Mouse (Mus musculus) liver, embryonic 12.5 days (tissue): ENCODE results near the gene Asb13. TPM values are rescaled to one million over a fixed set of nuclear protein-coding genes. Genes with fewer than 3 reads are reported as not detected.

Experiments used
- ATAC-seq: fragments of 200-750 bp; cut with Nextera tagmentation; 2 replicates; pipeline ENCODE4 v1.8.0; 2017; ENCODE audit warnings: moderate number of reproducible peaks, mild to moderate bottlenecking, moderate library complexity
- H3K27ac ChIP-seq: fragments of 300-500 bp; sonication (generic); 2 replicates; pipeline ENCODE4 v1.5.1; 2016; ENCODE audit warnings: mild to moderate bottlenecking
- H3K27me3 ChIP-seq: fragments of 300-500 bp; sonication (generic); replicated peaks from 2 replicates; pipeline ENCODE4 v1.6.1; 2016; ENCODE audit warnings: mild to moderate bottlenecking, moderate library complexity
- H3K36me3 ChIP-seq: fragments of 300-500 bp; sonication (generic); 2 replicates; pipeline ENCODE4 v1.6.1; 2016; ENCODE audit warnings: mild to moderate bottlenecking, moderate library complexity
- H3K4me1 ChIP-seq: fragments of 300-500 bp; sonication (generic); 2 replicates; pipeline ENCODE4 v1.6.1; 2016
- H3K4me2 ChIP-seq: fragments of 300-500 bp; sonication (generic); 2 replicates; pipeline ENCODE4 v1.6.1; 2016; ENCODE audit warnings: mild to moderate bottlenecking, moderate library complexity
- H3K4me3 ChIP-seq: fragments of 300-500 bp; sonication (generic); 2 replicates; pipeline ENCODE4 v1.5.1; 2016; ENCODE audit warnings: mild to moderate bottlenecking, moderate library complexity
- H3K9ac ChIP-seq: fragments of 300-500 bp; sonication (generic); 2 replicates; pipeline ENCODE4 v1.6.1; 2016; ENCODE audit warnings: mild to moderate bottlenecking, moderate library complexity
- H3K9me3 ChIP-seq: fragments of 300-500 bp; sonication (generic); replicated peaks from 2 replicates; pipeline ENCODE4 v1.6.1; 2016; ENCODE audit warnings: mild to moderate bottlenecking, moderate library complexity
- WGBS: fragments of 180-500 bp; shearing (Covaris S2); methylation state at CpG from one replicate; pipeline ENCODE4 v1.1.7; 2016; ENCODE audit not compliant: insufficient replicate concordance; 5-methylcytosine and 5-hydroxymethylcytosine counted together
- polyA plus RNA-seq: library from polyadenylated mRNA; unstranded; fragments of >200 nt; fragmentation: Nextera tagmentation; extraction: Ambion mirVana; gene quantifications from 2 replicates; pipeline ENCODE4 v1.2.1, GENCODE M21; 2016

Asb13 gene
- polyA plus RNA-seq = 3.3 and 3.6 TPM in 2 replicates

GRCm38 (mm10) chr13:3633895-3634811 is at the start of gene Asb13:
Gene Asb13, plus strand, starts transcription at chr13:3634032.
- H3K36me3 ChIP-seq = no peaks in the 10 kb centered on the region
- no peaks in the 10 kb centered on the region for H3K9me3 ChIP-seq
- H3K4me3 ChIP-seq = peak within 1 kb of the TSS; percentile 64
- H3K27ac ChIP-seq = no peak within 1 kb of the TSS
- WGBS = 2% methylated on average over 47 of the region's 47 CpGs
- H3K4me2 ChIP-seq = peak within 1 kb of the TSS; percentile 82
- peak; percentile 90 for ATAC-seq
- peaks cover 18% of the 10 kb centered on the region; the same call in 1 of the 2 replicates for H3K4me1 ChIP-seq
- peak within 1 kb of the TSS; percentile 67 for H3K9ac ChIP-seq
- H3K27me3 ChIP-seq = peaks cover 16% of the 10 kb centered on the region

- Histone ChIP-seq H3K9me3 (no peaks in the 10 kb centered on the region), H3K9ac (no peak overlapping the region), H3K27me3 (no peaks in the 10 kb centered on the region), H3K4me2 (no peak overlapping the region), H3K4me3 (no peak overlapping the region), H3K4me1 (no peaks in the 10 kb centered on the region), H3K36me3 (peaks cover 66% of the 10 kb centered on the region), H3K27ac (no peak overlapping the region)
- ATAC-seq = no peak
- 80% methylated on average over 3 of the region's 3 CpGs for WGBS
Observed at GRCm38 (mm10) chr13:3590789-3591188, 43.0 kb upstream of the Asb13 start.

GRCm38 (mm10) chr13:3594311-3594710 is 39.5 kb upstream of the Asb13 start:
- Histone ChIP-seq H3K4me1 (no peaks in the 10 kb centered on the region), H3K27me3 (no peaks in the 10 kb centered on the region), H3K4me3 (no peak overlapping the region), H3K4me2 (no peak overlapping the region), H3K9me3 (no peaks in the 10 kb centered on the region), H3K36me3 (peaks cover 71% of the 10 kb centered on the region), H3K27ac (no peak overlapping the region), H3K9ac (no peak overlapping the region)
- 94% methylated on average over 1 of the region's 1 CpGs for WGBS
- ATAC-seq = no peak

- H3K27me3 ChIP-seq = no peaks in the 10 kb centered on the region
- ATAC-seq = no peak
- H3K36me3 ChIP-seq = peaks cover 67% of the 10 kb centered on the region
- no peak overlapping the region for H3K4me3 ChIP-seq
- no peak overlapping the region for H3K9ac ChIP-seq
- no peaks in the 10 kb centered on the region for H3K4me1 ChIP-seq
- H3K4me2 ChIP-seq = no peak overlapping the region
- 68% methylated on average over 6 of the region's 6 CpGs for WGBS
- no peak overlapping the region for H3K27ac ChIP-seq
- no peaks in the 10 kb centered on the region for H3K9me3 ChIP-seq
Observed at GRCm38 (mm10) chr13:3596232-3596631, 37.6 kb upstream of the Asb13 start.

- Histone ChIP-seq H3K9me3 (0 out of 2 replicates have a peak, but pooled peaks cover 4% of the 10 kb centered on the region), H3K36me3 (peaks cover 2% of the 10 kb centered on the region; the same call in 1 of the 2 replicates), H3K4me1 (peaks cover 4% of the 10 kb centered on the region; the same call in 1 of the 2 replicates), H3K27ac (peak overlapping the region; percentile 93; the same call in 1 of the 2 replicates), H3K4me3 (peak overlapping the region; percentile 94), H3K27me3 (no peaks in the 10 kb centered on the region), H3K4me2 (peak overlapping the region; percentile 92), H3K9ac (peak overlapping the region; percentile 90)
- whole genome bisulfite sequencing = 14% methylated on average over 8 of the region's 8 CpGs
- ATAC-seq = no peak
Observed at GRCm38 (mm10) chr13:3609780-3610117, 24.1 kb upstream of the Asb13 start.

- H3K4me2 ChIP-seq = peak overlapping the region; percentile 92
- peak; percentile 16; the same call in 1 of the 2 replicates for ATAC-seq
- H3K9me3 ChIP-seq = 0 out of 2 replicates have a peak, but pooled peaks cover 4% of the 10 kb centered on the region
- H3K4me1 ChIP-seq = peaks cover 4% of the 10 kb centered on the region; the same call in 1 of the 2 replicates
- H3K27ac ChIP-seq = peak overlapping the region; percentile 93
- H3K9ac ChIP-seq = peak overlapping the region; percentile 90
- no peaks in the 10 kb centered on the region for H3K27me3 ChIP-seq
- under 1% methylated on average over 46 of the region's 50 CpGs for WGBS
- H3K4me3 ChIP-seq = peak overlapping the region; percentile 94
- peaks cover 2% of the 10 kb centered on the region; the same call in 1 of the 2 replicates for H3K36me3 ChIP-seq
Observed at GRCm38 (mm10) chr13:3610118-3610794, 23.6 kb upstream of the Asb13 start.

- H3K9me3 ChIP-seq = 0 out of 2 replicates have a peak, but pooled peaks cover 4% of the 10 kb centered on the region
- ATAC-seq = peak; percentile 99
- peak within 1 kb of the TSS; percentile 93 for H3K27ac ChIP-seq
- H3K27me3 ChIP-seq = no peaks in the 10 kb centered on the region
- WGBS = 2% methylated on average over 58 of the region's 58 CpGs
- peak within 1 kb of the TSS; percentile 94 for H3K4me3 ChIP-seq
- H3K4me1 ChIP-seq = peaks cover 4% of the 10 kb centered on the region; the same call in 1 of the 2 replicates
- H3K4me2 ChIP-seq = peak within 1 kb of the TSS; percentile 92
- peak within 1 kb of the TSS; percentile 90 for H3K9ac ChIP-seq
- peaks cover 1% of the 10 kb centered on the region; the same call in 1 of the 2 replicates for H3K36me3 ChIP-seq
Observed at GRCm38 (mm10) chr13:3610795-3611438, 22.9 kb upstream of the Asb13 start, which contains the start of gene Fam208b. Gene Fam208b, minus strand, starts transcription at chr13:3611108.

- H3K27ac ChIP-seq = no peak overlapping the region
- no peaks in the 10 kb centered on the region for H3K9me3 ChIP-seq
- H3K4me3 ChIP-seq = no peak overlapping the region
- H3K4me1 ChIP-seq = no peaks in the 10 kb centered on the region
- H3K36me3 ChIP-seq = no peaks in the 10 kb centered on the region
- WGBS = 46% methylated on average over 3 of the region's 3 CpGs
- no peak for ATAC-seq
- no peak overlapping the region for H3K9ac ChIP-seq
- no peak overlapping the region for H3K4me2 ChIP-seq
- peaks cover 7% of the 10 kb centered on the region for H3K27me3 ChIP-seq
Observed at GRCm38 (mm10) chr13:3627139-3627538, 6.7 kb upstream of the Asb13 start.

GRCm38 (mm10) chr13:3628102-3628501 is 5.7 kb upstream of the Asb13 start:
- Histone ChIP-seq H3K9ac (no peak overlapping the region), H3K4me3 (no peak overlapping the region), H3K9me3 (no peaks in the 10 kb centered on the region), H3K27ac (no peak overlapping the region), H3K27me3 (peaks cover 11% of the 10 kb centered on the region), H3K4me2 (no peak overlapping the region), H3K4me1 (0 out of 2 replicates have a peak, but pooled peaks cover under 1% of the 10 kb centered on the region), H3K36me3 (no peaks in the 10 kb centered on the region)
- WGBS = 21% methylated on average over 3 of the region's 3 CpGs
- ATAC-seq = no peak

GRCm38 (mm10) chr13:3632551-3632950 is 1.3 kb upstream of the Asb13 start:
- H3K4me3 ChIP-seq = no peak overlapping the region
- no peak overlapping the region for H3K9ac ChIP-seq
- peaks cover 15% of the 10 kb centered on the region; the same call in 1 of the 2 replicates for H3K4me1 ChIP-seq
- H3K27ac ChIP-seq = no peak overlapping the region
- H3K9me3 ChIP-seq = no peaks in the 10 kb centered on the region
- H3K4me2 ChIP-seq = no peak overlapping the region
- H3K36me3 ChIP-seq = no peaks in the 10 kb centered on the region
- no peak for ATAC-seq
- peaks cover 16% of the 10 kb centered on the region for H3K27me3 ChIP-seq
- WGBS = 71% methylated on average over 9 of the region's 9 CpGs

GRCm38 (mm10) chr13:3633131-3633530 is 701 bp upstream of the Asb13 start:
- Histone ChIP-seq H3K4me1 (peaks cover 18% of the 10 kb centered on the region; the same call in 1 of the 2 replicates), H3K4me2 (peak overlapping the region; percentile 82; the same call in 1 of the 2 replicates), H3K27me3 (peaks cover 16% of the 10 kb centered on the region), H3K27ac (no peak overlapping the region), H3K9ac (no peak overlapping the region), H3K4me3 (no peak overlapping the region), H3K9me3 (no peaks in the 10 kb centered on the region), H3K36me3 (no peaks in the 10 kb centered on the region)
- 26% methylated on average over 6 of the region's 6 CpGs for WGBS
- no peak for ATAC-seq
